In the genomic region with DNA sequence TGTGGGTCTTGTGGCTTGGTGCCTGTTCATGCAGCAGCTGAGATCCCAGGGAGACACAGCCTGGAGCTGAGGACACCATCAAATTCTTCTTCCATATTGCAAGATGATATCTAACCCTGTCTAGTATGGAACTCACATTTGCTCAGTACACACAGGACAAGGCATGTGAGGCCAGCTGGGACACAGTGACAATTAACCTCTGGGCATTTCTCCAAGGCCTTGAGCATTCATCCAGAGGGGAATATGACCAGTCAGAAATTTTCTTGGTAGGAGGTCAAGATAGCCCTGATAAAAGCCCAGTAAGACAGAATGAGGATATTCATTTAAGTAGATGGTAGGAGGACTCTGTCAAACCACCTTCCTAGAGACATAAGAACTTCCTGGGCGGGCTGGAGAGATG, we compare ENCODE assay signal across 28 mouse cellular contexts. TPM values are rescaled to one million over a fixed set of nuclear protein-coding genes. Genes with fewer than 3 reads are reported as not detected.
DNase-seq lines count a peak whose midpoint lies in the region; ATAC-seq lines count a peak whose summit lies in the region.
"Had no signal": no experiment of that assay in that cellular context is flagged by ENCODE, and none has a peak within 500 bp of the region (broad histone marks: within the 10 kb centered on the region; RNA-seq: fewer than 3 reads in every experiment).

No protein-coding gene starts in this region.

- 76% methylated on average over 1 of the region's 1 CpGs for WGBS in kidney, embryonic 15.5 days

- H3K27ac ChIP-seq in kidney, embryonic 15.5 days, result no peak overlapping the region
- H3K27ac ChIP-seq: embryonic facial prominence, embryonic 12.5 days; hindbrain, embryonic 10.5 days; hindbrain, embryonic 15.5 days; layer of hippocampus, adult 2 months; left cerebral cortex, adult 2 months; limb, embryonic 12.5 days; liver, embryonic 12.5 days; midbrain, embryonic 10.5 days; midbrain, embryonic 15.5 days; neural tube, embryonic 12.5 days had no signal

- peaks cover 5% of the 10 kb centered on the region; the same call in 1 of the 2 replicates for H3K4me1 ChIP-seq in kidney, embryonic 15.5 days
- H3K4me1 ChIP-seq: embryonic facial prominence, embryonic 12.5 days; hindbrain, embryonic 10.5 days; hindbrain, embryonic 15.5 days; limb, embryonic 12.5 days; liver, embryonic 12.5 days; midbrain, embryonic 10.5 days; midbrain, embryonic 15.5 days; neural tube, embryonic 12.5 days had no signal

- H3K36me3 ChIP-seq in kidney, embryonic 15.5 days, result no peaks in the 10 kb centered on the region
- H3K36me3 ChIP-seq: embryonic facial prominence, embryonic 12.5 days; hindbrain, embryonic 10.5 days; hindbrain, embryonic 15.5 days; limb, embryonic 12.5 days; liver, embryonic 12.5 days; midbrain, embryonic 10.5 days; midbrain, embryonic 15.5 days; neural tube, embryonic 12.5 days had no signal

- H3K4me3 ChIP-seq in kidney, embryonic 15.5 days (replicated peaks), result no peak overlapping the region
- H3K4me3 ChIP-seq: embryonic facial prominence, embryonic 12.5 days; hindbrain, embryonic 10.5 days; hindbrain, embryonic 15.5 days; layer of hippocampus, adult 2 months; left cerebral cortex, adult 2 months; limb, embryonic 12.5 days; liver, embryonic 12.5 days; midbrain, embryonic 10.5 days; midbrain, embryonic 15.5 days; neural tube, embryonic 12.5 days had no signal

- H3K27me3 ChIP-seq in kidney, embryonic 15.5 days, result no peaks in the 10 kb centered on the region
- H3K27me3 ChIP-seq: embryonic facial prominence, embryonic 12.5 days; hindbrain, embryonic 15.5 days; limb, embryonic 12.5 days; liver, embryonic 12.5 days; midbrain, embryonic 15.5 days; neural tube, embryonic 12.5 days had no signal

- H3K9ac ChIP-seq in kidney, embryonic 15.5 days, result no peak overlapping the region
- H3K9ac ChIP-seq: embryonic facial prominence, embryonic 12.5 days; hindbrain, embryonic 15.5 days; limb, embryonic 12.5 days; liver, embryonic 12.5 days; liver, postnatal 0 days; midbrain, embryonic 15.5 days; neural tube, embryonic 12.5 days had no signal

- ATAC-seq in kidney, embryonic 15.5 days (replicated peaks; ENCODE audit: low FRiP score), result no peak
- ATAC-seq: forebrain, embryonic 14.5 days; inflammation-experienced regulatory T-cells, adult 6 months; liver, embryonic 12.5 days; liver, postnatal 0 days; midbrain, embryonic 15.5 days had no signal

- DNase-seq in adrenal gland, adult 2 months, result peak; percentile 36
- DNase-seq in adrenal gland, postnatal 4 days (ENCODE audit: low spot score in 2 of 2), result no peak
- peak; percentile 32 for DNase-seq in kidney, adult 9 months
- DNase-seq in MN1 (ENCODE audit: low spot score), result peak; percentile 14
- DNase-seq in kidney, postnatal 4 days, result peak; percentile 27 to 37
- DNase-seq in heart, adult 8-10 months (ENCODE audit: low spot score), result no peak
- DNase-seq: adrenal gland, postnatal 25 days; cerebellum, adult 8-10 months; embryo, embryonic 11 days; heart, postnatal 14 days; liver, postnatal 0 days; right cerebral cortex, adult 18-20 months; spleen, adult 18-20 months; thymus, postnatal 14 days had no signal

- no peaks in the 10 kb centered on the region for H3K9me3 ChIP-seq in kidney, embryonic 15.5 days (replicated peaks)
- H3K9me3 ChIP-seq: embryonic facial prominence, embryonic 12.5 days; hindbrain, embryonic 10.5 days; hindbrain, embryonic 15.5 days; limb, embryonic 12.5 days; liver, embryonic 12.5 days; midbrain, embryonic 10.5 days; midbrain, embryonic 15.5 days; neural tube, embryonic 12.5 days had no signal

- no peak overlapping the region for H3K4me2 ChIP-seq in kidney, embryonic 15.5 days
- H3K4me2 ChIP-seq: embryonic facial prominence, embryonic 12.5 days; hindbrain, embryonic 15.5 days; limb, embryonic 12.5 days; liver, embryonic 12.5 days; midbrain, embryonic 15.5 days; neural tube, embryonic 12.5 days had no signal

RNA-seq across cellular contexts. Expression of a gene that starts 56.9 kb away (rescaled TPM):
- total RNA-seq in adrenal gland, adult 2 months (2021), result 1 to 10 TPM; 2.2 to 3.9 TPM
- polyA plus RNA-seq in adrenal gland, adult 2 months (2012; rRNA removed), result 6.9 and 7.1 TPM in 2 replicates
- total RNA-seq in adrenal gland, postnatal 4 days (2021), result 10 to 100 TPM; 12.0 to 12.3 TPM
- polyA plus RNA-seq in kidney, embryonic 15.5 days (2015; fragmentation: Nextera tagmentation; extraction: Ambion mirVana), result 4.6 and 5.6 TPM in 2 replicates
- 1 to 10 TPM; 3.4 to 5.0 (median 3.9) TPM for total RNA-seq in heart, adult 8-10 months (2022)
- total RNA-seq: CH12.LX had no signal

Comparison
In these comparisons a context has a peak if more than half of its experiments do, and no peak if none do; other contexts are left out.
1. DNase-seq: peak in adrenal gland, adult 2 months (single experiment), kidney, adult 9 months (single experiment), MN1 (single experiment) and kidney, postnatal 4 days (2 of 2); none in adrenal gland, postnatal 4 days (0 of 2) and heart, adult 8-10 months (single experiment).